ENCODE assay signal across 20 mouse cellular contexts in genomic region chr10:51930266-51930665, GRCm38 (mm10).
DNase-seq lines count a peak whose midpoint lies in the region; ATAC-seq and TF ChIP-seq lines count a peak whose summit lies in the region.
"Had no signal": no experiment of that assay in that cellular context is flagged by ENCODE, and none has a peak within 500 bp of the region (broad histone marks: within the 10 kb centered on the region; RNA-seq: fewer than 3 reads in every experiment).

No protein-coding gene starts in this region.

- peak; percentile 69 for DNase-seq in embryonic facial prominence, embryonic 14.5 days (ENCODE audit: low spot score)
- DNase-seq in embryonic facial prominence, embryonic 10.5 days (ENCODE audit: low spot score): no peak
- DNase-seq in gastrocnemius, postnatal 25 days: peak; percentile 32
- no peak for DNase-seq in gastrocnemius, postnatal 4 days (ENCODE audit: low spot score in 2 of 2)
- no peak for DNase-seq in hindbrain, embryonic 11.5 days (ENCODE audit: low spot score)
- DNase-seq in limb, embryonic 14.5 days (ENCODE audit: low spot score): peak; percentile 69
- DNase-seq in adrenal gland, adult 18-20 months (ENCODE audit: low spot score in 2 of 2): no peak
- DNase-seq: adrenal gland, postnatal 14 days; cerebellum, adult 18-20 months; spleen, adult 18-20 months; thymus, adult 2 months had no signal

- H3K9me3 ChIP-seq in embryonic facial prominence, embryonic 14.5 days (ENCODE audit: control insufficient read depth, low read length): no peaks in the 10 kb centered on the region
- H3K9me3 ChIP-seq in embryonic facial prominence, embryonic 10.5 days: no peaks in the 10 kb centered on the region
- no peaks in the 10 kb centered on the region for H3K9me3 ChIP-seq in hindbrain, embryonic 16.5 days (ENCODE audit: control insufficient read depth, low read length)
- H3K9me3 ChIP-seq in hindbrain, embryonic 11.5 days (ENCODE audit: control insufficient read depth, low read length): no peaks in the 10 kb centered on the region
- H3K9me3 ChIP-seq in limb, embryonic 14.5 days (ENCODE audit: control insufficient read depth, low read length): no peaks in the 10 kb centered on the region
- H3K9me3 ChIP-seq: embryonic facial prominence, embryonic 13.5 days; liver, embryonic 12.5 days; lung, embryonic 15.5 days; midbrain, embryonic 15.5 days; neural tube, embryonic 12.5 days had no signal

- no peak overlapping the region for H3K27ac ChIP-seq in embryonic facial prominence, embryonic 14.5 days (replicated peaks; ENCODE audit: low read depth, low read length)
- no peak overlapping the region for H3K27ac ChIP-seq in embryonic facial prominence, embryonic 10.5 days (replicated peaks)
- H3K27ac ChIP-seq in hindbrain, embryonic 16.5 days (ENCODE audit: low read depth, low read length): no peak overlapping the region
- no peak overlapping the region for H3K27ac ChIP-seq in hindbrain, embryonic 11.5 days (ENCODE audit: low read depth, low read length)
- H3K27ac ChIP-seq in limb, embryonic 14.5 days (replicated peaks; ENCODE audit: low read depth, low read length): no peak overlapping the region
- H3K27ac ChIP-seq: embryonic facial prominence, embryonic 13.5 days; hindbrain, embryonic 14.5 days; liver, embryonic 12.5 days; lung, embryonic 15.5 days; midbrain, embryonic 15.5 days; neural tube, embryonic 12.5 days had no signal

- no peak overlapping the region for H3K4me2 ChIP-seq in embryonic facial prominence, embryonic 14.5 days (ENCODE audit: low read depth, low read length)
- no peak overlapping the region for H3K4me2 ChIP-seq in hindbrain, embryonic 16.5 days (ENCODE audit: low read length)
- no peak overlapping the region for H3K4me2 ChIP-seq in hindbrain, embryonic 11.5 days (replicated peaks; ENCODE audit: low read depth, low read length)
- H3K4me2 ChIP-seq in limb, embryonic 14.5 days (replicated peaks; ENCODE audit: low read depth, low read length, severe bottlenecking): no peak overlapping the region
- H3K4me2 ChIP-seq: embryonic facial prominence, embryonic 13.5 days; hindbrain, embryonic 14.5 days; liver, embryonic 12.5 days; lung, embryonic 15.5 days; midbrain, embryonic 15.5 days; neural tube, embryonic 12.5 days had no signal

- H3K4me1 ChIP-seq in embryonic facial prominence, embryonic 14.5 days (ENCODE audit: control insufficient read depth, insufficient read depth, low read length): no peaks in the 10 kb centered on the region
- H3K4me1 ChIP-seq in embryonic facial prominence, embryonic 10.5 days: 0 out of 2 replicates have a peak, but pooled peaks cover 3% of the 10 kb centered on the region
- H3K4me1 ChIP-seq in hindbrain, embryonic 16.5 days (ENCODE audit: control insufficient read depth, insufficient read depth, low read depth, low read length): no peaks in the 10 kb centered on the region
- no peaks in the 10 kb centered on the region for H3K4me1 ChIP-seq in hindbrain, embryonic 11.5 days (replicated peaks; ENCODE audit: control insufficient read depth, insufficient read depth, low read length)
- peaks cover 3% of the 10 kb centered on the region for H3K4me1 ChIP-seq in limb, embryonic 14.5 days (ENCODE audit: control insufficient read depth, insufficient read depth, low read length)
- H3K4me1 ChIP-seq: embryonic facial prominence, embryonic 13.5 days; liver, embryonic 12.5 days; lung, embryonic 15.5 days; midbrain, embryonic 15.5 days; neural tube, embryonic 12.5 days had no signal

- WGBS in embryonic facial prominence, embryonic 14.5 days: 30% methylated on average over 2 of the region's 2 CpGs
- WGBS in embryonic facial prominence, embryonic 10.5 days: 54% methylated on average over 2 of the region's 2 CpGs
- 58% methylated on average over 2 of the region's 2 CpGs for WGBS in hindbrain, embryonic 16.5 days
- 61% methylated on average over 2 of the region's 2 CpGs for WGBS in hindbrain, embryonic 11.5 days
- 18% methylated on average over 2 of the region's 2 CpGs for WGBS in limb, embryonic 14.5 days

- no peak overlapping the region for H3K4me3 ChIP-seq in embryonic facial prominence, embryonic 14.5 days (ENCODE audit: low read depth, low read length)
- H3K4me3 ChIP-seq in embryonic facial prominence, embryonic 10.5 days: no peak overlapping the region
- H3K4me3 ChIP-seq in hindbrain, embryonic 16.5 days (ENCODE audit: low read length): no peak overlapping the region
- H3K4me3 ChIP-seq in hindbrain, embryonic 11.5 days (ENCODE audit: low read depth, low read length): no peak overlapping the region
- no peak overlapping the region for H3K4me3 ChIP-seq in limb, embryonic 14.5 days (replicated peaks; ENCODE audit: low read length)
- H3K4me3 ChIP-seq: embryonic facial prominence, embryonic 13.5 days; liver, embryonic 12.5 days; lung, embryonic 15.5 days; midbrain, embryonic 15.5 days; neural tube, embryonic 12.5 days had no signal

- ATAC-seq in embryonic facial prominence, embryonic 14.5 days (ENCODE audit: low read depth): peak; percentile 57
- peak; percentile 20; the same call in 1 of the 2 replicates for ATAC-seq in hindbrain, embryonic 16.5 days
- ATAC-seq in hindbrain, embryonic 11.5 days (ENCODE audit: low FRiP score): no peak
- peak; percentile 60 for ATAC-seq in limb, embryonic 14.5 days (ENCODE audit: low FRiP score, low read depth)
- ATAC-seq: intestine, postnatal 0 days; liver, embryonic 12.5 days; midbrain, embryonic 15.5 days had no signal

- no peaks in the 10 kb centered on the region for H3K36me3 ChIP-seq in embryonic facial prominence, embryonic 14.5 days (ENCODE audit: control insufficient read depth, insufficient read depth, low read length)
- H3K36me3 ChIP-seq in embryonic facial prominence, embryonic 10.5 days (replicated peaks): no peaks in the 10 kb centered on the region
- H3K36me3 ChIP-seq in hindbrain, embryonic 16.5 days (ENCODE audit: control insufficient read depth, insufficient read depth, low read length): no peaks in the 10 kb centered on the region
- H3K36me3 ChIP-seq in hindbrain, embryonic 11.5 days (ENCODE audit: control insufficient read depth, insufficient read depth, low read length): no peaks in the 10 kb centered on the region
- H3K36me3 ChIP-seq in limb, embryonic 14.5 days (ENCODE audit: control insufficient read depth, insufficient read depth, low read length): no peaks in the 10 kb centered on the region
- H3K36me3 ChIP-seq: embryonic facial prominence, embryonic 13.5 days; liver, embryonic 12.5 days; lung, embryonic 15.5 days; midbrain, embryonic 15.5 days; neural tube, embryonic 12.5 days had no signal

- no peak for TF ChIP-seq POLR2A in limb, embryonic 14.5 days (IDR thresholded peaks at IDR 0.05; ENCODE audit: borderline replicate concordance, extremely low read depth, insufficient read depth, insufficient read length)

- H3K27me3 ChIP-seq in embryonic facial prominence, embryonic 14.5 days (replicated peaks; ENCODE audit: control insufficient read depth, insufficient read depth, low read length): no peaks in the 10 kb centered on the region
- no peaks in the 10 kb centered on the region for H3K27me3 ChIP-seq in embryonic facial prominence, embryonic 10.5 days (replicated peaks; ENCODE audit: low read depth, poor library complexity, severe bottlenecking)
- no peaks in the 10 kb centered on the region for H3K27me3 ChIP-seq in hindbrain, embryonic 16.5 days (replicated peaks; ENCODE audit: control insufficient read depth, insufficient read depth, low read length)
- no peaks in the 10 kb centered on the region for H3K27me3 ChIP-seq in hindbrain, embryonic 11.5 days (ENCODE audit: control insufficient read depth, insufficient read depth, low read length)
- no peaks in the 10 kb centered on the region for H3K27me3 ChIP-seq in limb, embryonic 14.5 days (ENCODE audit: control insufficient read depth, insufficient read depth, low read length)
- H3K27me3 ChIP-seq: CH12.LX; embryonic facial prominence, embryonic 13.5 days; liver, embryonic 12.5 days; lung, embryonic 15.5 days; midbrain, embryonic 15.5 days; neural tube, embryonic 12.5 days had no signal

- no peak overlapping the region for H3K9ac ChIP-seq in embryonic facial prominence, embryonic 14.5 days (ENCODE audit: low read depth, low read length)
- no peak overlapping the region for H3K9ac ChIP-seq in hindbrain, embryonic 16.5 days (ENCODE audit: low read depth, low read length)
- H3K9ac ChIP-seq in hindbrain, embryonic 11.5 days (ENCODE audit: low read depth, low read length): no peak overlapping the region
- H3K9ac ChIP-seq in limb, embryonic 14.5 days (ENCODE audit: low read depth, low read length, severe bottlenecking): no peak overlapping the region
- H3K9ac ChIP-seq: embryonic facial prominence, embryonic 13.5 days; hindbrain, embryonic 14.5 days; liver, embryonic 12.5 days; lung, embryonic 15.5 days; midbrain, embryonic 15.5 days; neural tube, embryonic 12.5 days had no signal

Comparison
In these comparisons a context has a peak if more than half of its experiments do, and no peak if none do; other contexts are left out.
1. DNase-seq: peak in embryonic facial prominence, embryonic 14.5 days (single experiment), gastrocnemius, postnatal 25 days (single experiment) and limb, embryonic 14.5 days (single experiment); none in embryonic facial prominence, embryonic 10.5 days (single experiment), gastrocnemius, postnatal 4 days (0 of 2), hindbrain, embryonic 11.5 days (single experiment) and adrenal gland, adult 18-20 months (0 of 2).